Mouse (Mus musculus) Patski (cell line): ENCODE data around the gene Rnf11. TPM values are rescaled to one million over a fixed set of nuclear protein-coding genes. Genes with fewer than 3 reads are reported as not detected.

Source experiments
- ATAC-seq: fragments of 100-300 bp; one replicate; pipeline ENCODE4 v1.8.0; 2021
- CTCF ChIA-PET: fragments of 350-600 bp; sonication (Branson Sonifier 250); formaldehyde crosslinking; loops from one replicate; lab custom pipeline; 2022; ENCODE audit warnings: inconsistent platforms; lab: Charles Lee
- POLR2A ChIA-PET: fragments of 350-600 bp; sonication (Branson Sonifier 250); formaldehyde crosslinking; loops from one replicate; lab custom pipeline; 2022; ENCODE audit warnings: antibody characterized with exemption, inconsistent platforms; lab: Charles Lee
- DNase-seq: peaks from one replicate; pipeline ENCODE4 v3.0.0-alpha.2; 2011; ENCODE audit warnings: low read depth, low spot score
- H3K27me3 ChIP-seq: fragments of 371-371 bp; one replicate; pipeline ENCODE4 v1.5.1; 2021
- CTCF ChIP-seq: fragments of 100-300 bp; IDR thresholded peaks from one replicate; pipeline ENCODE4 v1.5.1; 2021
- in situ Hi-C: fragments of 300-500 bp; cut with MboI; formaldehyde crosslinking; loops from 3 replicates; pipeline ENCODE4 v1.11.1; 2018; ENCODE audit warnings: low pct_unique_long_range_greater_than_20kb, mixed read lengths
- polyA plus RNA-seq: library from polyadenylated mRNA; unstranded; gene quantifications from one replicate; pipeline ENCODE4 v1.2.3, GENCODE M21; 2021

Gene Rnf11
- polyA plus RNA-seq, 1 experiment from 2014 or later, result 95.6 TPM

DNA sequence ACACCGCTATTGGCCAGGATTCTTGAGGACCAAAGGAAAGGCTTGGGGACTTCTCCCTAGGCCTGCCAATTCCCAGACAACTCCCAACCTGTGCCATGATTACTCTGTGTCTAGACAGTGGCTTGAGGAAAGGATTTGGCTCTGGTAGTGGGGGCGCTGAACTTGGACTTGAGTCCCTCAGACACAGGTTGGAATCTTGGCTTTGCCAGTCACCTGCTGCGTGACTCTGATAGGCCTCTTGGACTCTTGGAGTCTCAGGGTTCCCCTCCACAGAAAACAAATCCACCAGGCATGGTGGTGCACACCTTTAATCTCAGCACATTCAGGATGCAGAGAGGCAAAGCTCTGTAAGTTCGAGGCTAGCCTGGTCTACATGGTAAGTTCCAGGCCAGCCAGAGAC lies 65.0 kb downstream of the Rnf11 start:
- ChIA-PET CTCF (interaction anchor here (1.9 kb wide), 1 partner anchor 14 kb away, joined by 4 read pairs; no protein-coding TSS in a partner anchor), POLR2A (no interaction called here)
- in situ Hi-C loops, result no loop called here
- ATAC-seq (no peak), DNase-seq (no peak)
- TF ChIP-seq CTCF, result no peak
- H3K27me3 ChIP-seq, result no peaks in the 10 kb centered on the region

DNA sequence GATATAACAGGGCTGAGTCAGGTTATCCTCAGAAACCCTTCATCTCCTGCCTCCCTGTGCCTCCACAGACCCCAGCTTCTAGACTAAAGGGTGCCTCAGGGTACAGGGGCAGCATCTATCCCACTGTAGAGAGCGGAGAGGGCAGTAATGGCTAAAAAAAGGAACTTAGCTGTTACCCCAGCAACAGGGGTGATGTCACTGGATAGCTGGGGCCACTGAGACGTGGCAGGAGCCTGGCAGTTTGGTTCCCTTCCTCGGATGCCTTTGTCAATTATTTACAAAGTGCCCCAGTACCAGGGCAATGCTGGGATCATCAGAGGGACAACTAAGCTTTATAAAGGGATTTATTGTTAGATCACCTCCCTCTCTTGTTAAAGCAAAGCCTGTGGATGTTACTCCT lies 65.5 kb downstream of the Rnf11 start:
- in situ Hi-C loops, result no loop called here
- TF ChIP-seq CTCF, result no peak
- ChIA-PET CTCF (no interaction called here), POLR2A (interaction anchor here (1.0 kb wide), 1 partner anchor 11 kb away, joined by 3 read pairs; no protein-coding TSS in a partner anchor)
- H3K27me3 ChIP-seq, result no peaks in the 10 kb centered on the region
- peak; percentile 98 for ATAC-seq
- DNase-seq, result peak; percentile 84

DNA sequence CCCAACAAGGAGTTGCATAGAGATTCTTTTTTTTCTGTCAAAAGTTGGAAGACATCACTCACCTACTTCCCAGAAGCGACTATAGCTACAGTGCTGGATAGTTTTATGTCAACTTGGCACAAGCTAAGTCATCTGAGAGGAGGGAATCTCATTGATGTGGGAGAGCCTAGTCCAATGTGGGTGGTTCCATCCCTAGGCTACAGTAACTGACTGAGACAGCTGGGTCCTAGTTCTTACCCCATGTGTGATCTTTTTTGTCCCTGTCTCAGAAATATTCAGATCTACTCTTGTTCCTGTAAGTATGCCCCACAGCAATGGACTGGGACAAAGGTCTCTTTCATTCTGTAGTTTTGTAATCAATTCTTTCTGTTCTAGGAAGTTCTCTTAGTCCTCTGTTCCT lies 66.5 kb downstream of the Rnf11 start:
- DNase-seq, result no peak
- ChIA-PET POLR2A (interaction anchor here (0.7 to 1.0 kb wide), 3 partner anchors 10 to 247 kb away, joined by 3 to 9 read pairs (median 3); no protein-coding TSS in a partner anchor), CTCF (interaction anchor here (0.9 to 1.7 kb wide), 2 partner anchors 10 to 102 kb away, joined by 3 to 4 read pairs; no protein-coding TSS in a partner anchor)
- no peak for ATAC-seq
- no peak for TF ChIP-seq CTCF
- H3K27me3 ChIP-seq, result no peaks in the 10 kb centered on the region
- in situ Hi-C loops, result no loop called here

DNA sequence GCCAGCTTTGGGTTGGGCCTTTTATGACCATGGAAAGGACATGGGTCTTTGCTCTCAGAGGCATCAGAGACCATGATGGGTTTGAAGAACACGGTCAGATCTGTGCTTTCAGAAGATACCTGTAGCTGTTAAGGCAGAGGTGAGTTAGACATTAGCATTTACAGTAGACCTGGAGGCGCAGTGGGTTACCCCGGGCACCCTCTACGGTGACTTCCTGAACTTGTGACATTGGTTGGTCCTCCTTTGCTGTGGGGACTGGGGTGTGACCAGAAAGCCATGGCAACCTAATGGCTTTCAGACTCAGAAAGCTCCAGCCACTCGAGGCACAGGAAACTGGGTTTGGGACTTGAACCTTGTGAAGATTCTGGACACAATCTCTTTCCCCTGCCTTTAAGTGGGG lies 72.3 kb downstream of the Rnf11 start:
- DNase-seq (no peak), ATAC-seq (no peak)
- in situ Hi-C loops, result no loop called here
- no peaks in the 10 kb centered on the region for H3K27me3 ChIP-seq
- ChIA-PET POLR2A (no interaction called here), CTCF (no interaction called here)
- no peak for TF ChIP-seq CTCF

DNA sequence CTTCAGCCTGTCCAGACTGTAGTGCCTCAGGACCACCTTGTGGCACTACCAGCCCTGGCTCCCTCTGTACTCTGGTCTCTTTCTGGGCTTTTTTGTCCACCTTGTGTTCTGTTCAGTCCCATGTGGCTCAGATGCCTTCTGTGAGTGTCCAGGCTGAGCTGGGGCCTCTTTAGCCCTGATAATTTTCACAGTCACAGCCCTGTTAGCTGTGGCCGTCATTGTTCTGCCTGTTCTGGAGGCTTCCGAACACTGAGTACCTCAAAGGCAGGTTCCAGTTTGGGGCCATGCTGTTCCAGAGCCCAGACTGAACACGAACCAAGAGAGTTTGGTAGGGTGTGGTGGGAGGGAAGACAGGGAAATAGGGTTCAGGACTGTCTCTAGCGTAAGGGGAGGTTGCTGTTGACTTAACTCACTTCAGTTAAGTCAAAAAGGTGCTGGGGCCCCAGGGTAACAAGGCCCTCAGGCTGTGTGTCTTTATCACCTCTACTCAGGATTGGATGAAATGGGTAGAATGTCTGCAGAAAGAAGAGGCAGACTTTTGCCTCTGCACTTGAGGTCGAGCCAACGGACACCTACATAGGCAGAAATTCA lies 73.1 kb downstream of the Rnf11 start:
- POLR2A ChIA-PET, result no interaction called here
- DNase-seq, result no peak
- in situ Hi-C loops, result no loop called here
- ATAC-seq, result no peak
- H3K27me3 ChIP-seq, result no peaks in the 10 kb centered on the region
- no peak for TF ChIP-seq CTCF
- CTCF ChIA-PET, result interaction anchor here (1.4 kb wide), 1 partner anchor 10 kb away, joined by 4 read pairs; no protein-coding TSS in a partner anchor

DNA sequence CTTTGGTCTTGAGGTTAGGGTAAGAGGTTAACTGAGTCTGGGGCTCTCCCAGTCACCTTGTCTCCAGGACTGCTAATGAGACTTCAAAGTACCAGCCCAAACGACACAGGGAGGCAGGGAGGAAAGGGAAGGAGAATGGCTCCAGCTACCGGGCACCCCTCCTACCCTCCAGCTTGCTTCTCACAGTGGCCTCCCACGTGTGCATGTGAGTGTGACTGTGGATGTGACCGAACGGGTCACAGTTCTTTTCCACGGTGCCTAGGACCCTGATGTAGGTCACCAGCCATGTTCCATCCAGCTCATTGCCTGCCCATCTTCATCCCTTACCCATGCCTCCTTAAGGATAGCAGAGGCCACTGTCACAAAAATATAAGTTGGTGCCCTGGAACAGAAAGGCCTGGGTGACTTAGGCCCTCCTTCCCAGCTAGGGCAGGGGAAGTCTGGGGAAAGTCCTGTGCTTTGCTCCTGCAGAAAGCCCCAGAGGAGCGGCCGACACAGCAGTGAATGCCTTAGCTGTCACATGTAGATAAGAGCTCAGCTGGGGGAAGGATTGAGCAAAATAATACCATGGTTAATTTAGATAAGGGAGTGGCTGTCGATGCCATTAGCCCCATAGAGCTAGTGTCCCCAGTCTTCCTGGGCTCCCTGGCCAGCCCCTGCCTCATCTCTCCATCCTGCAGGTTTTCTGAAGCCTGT lies 73.7 kb downstream of the Rnf11 start:
- TF ChIP-seq CTCF, result no peak
- ATAC-seq, result no peak
- no peaks in the 10 kb centered on the region for H3K27me3 ChIP-seq
- in situ Hi-C loops, result no loop called here
- ChIA-PET CTCF (interaction anchor here (1.4 kb wide), 1 partner anchor 9 kb away, joined by 4 read pairs; no protein-coding TSS in a partner anchor), POLR2A (interaction anchor here (0.6 kb wide), 1 partner anchor 30 kb away, joined by 4 read pairs; no protein-coding TSS in a partner anchor)
- DNase-seq, result no peak

DNA sequence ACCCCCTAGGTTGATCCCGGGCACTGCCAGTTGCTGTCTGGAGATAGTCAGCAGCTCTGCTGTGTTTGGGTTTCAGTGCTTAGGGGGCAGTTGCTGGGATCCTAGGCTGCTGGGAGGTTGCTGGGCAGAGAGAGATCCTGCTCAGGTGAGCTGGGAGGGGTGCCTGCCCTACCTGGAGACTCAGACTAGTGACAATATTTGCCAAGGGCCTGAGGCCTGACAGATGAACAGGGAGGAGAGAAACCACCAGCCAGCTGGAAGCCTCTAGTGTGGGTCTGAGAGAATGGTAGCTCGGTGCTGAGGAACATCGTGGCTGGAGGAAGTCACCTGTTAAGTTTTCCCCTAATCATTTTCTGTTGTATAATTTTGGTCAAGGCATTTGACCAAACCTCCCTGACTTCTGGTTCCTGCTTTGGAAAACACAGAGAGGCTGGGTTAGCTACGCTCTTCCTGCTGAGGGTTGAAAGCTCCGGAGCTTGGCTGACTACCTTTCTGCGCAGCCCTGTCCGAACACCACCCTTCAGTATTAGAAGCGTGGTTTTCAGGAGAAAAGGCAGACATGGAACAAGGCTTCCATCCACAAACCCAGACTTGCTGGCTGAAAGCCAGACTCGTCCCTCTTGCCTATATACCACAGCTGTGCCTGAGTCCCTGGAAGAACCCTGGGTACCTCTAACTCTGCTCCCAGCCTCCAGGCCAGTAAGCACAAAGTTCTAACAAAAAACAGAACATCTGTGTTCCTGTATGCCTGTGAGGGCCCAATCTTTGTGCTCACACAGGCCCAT lies 76.6 kb downstream of the Rnf11 start:
- DNase-seq (no peak), ATAC-seq (no peak)
- TF ChIP-seq CTCF, result no peak
- ChIA-PET POLR2A (interaction anchor here (0.6 to 1.2 kb wide), 2 partner anchors 11 to 21 kb away, joined by 3 read pairs; no protein-coding TSS in a partner anchor), CTCF (no interaction called here)
- no peaks in the 10 kb centered on the region for H3K27me3 ChIP-seq
- in situ Hi-C loops, result no loop called here

DNA sequence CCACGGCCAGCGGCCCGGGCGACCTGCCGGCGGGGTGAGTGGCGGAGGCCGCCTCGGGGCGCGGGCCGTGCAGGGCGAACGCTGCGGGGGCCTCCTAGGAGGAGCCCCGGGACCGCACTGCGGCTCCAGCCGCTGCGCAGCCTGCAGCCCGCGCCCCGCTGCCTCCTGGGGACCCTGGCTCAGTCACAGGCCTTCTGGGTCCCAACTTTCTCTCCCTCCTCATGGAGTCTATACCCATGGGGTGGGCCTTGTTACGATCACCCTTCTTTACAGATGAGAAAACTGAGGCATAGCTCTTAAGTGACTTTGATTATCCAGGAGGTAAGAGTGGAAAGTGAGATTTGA lies 77.4 kb downstream of the Rnf11 start:
- no peak for DNase-seq
- H3K27me3 ChIP-seq, result no peaks in the 10 kb centered on the region
- TF ChIP-seq CTCF, result no peak
- in situ Hi-C loops, result no loop called here
- peak; percentile 19 for ATAC-seq
- ChIA-PET CTCF (no interaction called here), POLR2A (interaction anchor here (0.6 to 1.5 kb wide), 4 partner anchors 11 to 241 kb away, joined by 3 to 8 read pairs (median 5); no protein-coding TSS in a partner anchor)

DNA sequence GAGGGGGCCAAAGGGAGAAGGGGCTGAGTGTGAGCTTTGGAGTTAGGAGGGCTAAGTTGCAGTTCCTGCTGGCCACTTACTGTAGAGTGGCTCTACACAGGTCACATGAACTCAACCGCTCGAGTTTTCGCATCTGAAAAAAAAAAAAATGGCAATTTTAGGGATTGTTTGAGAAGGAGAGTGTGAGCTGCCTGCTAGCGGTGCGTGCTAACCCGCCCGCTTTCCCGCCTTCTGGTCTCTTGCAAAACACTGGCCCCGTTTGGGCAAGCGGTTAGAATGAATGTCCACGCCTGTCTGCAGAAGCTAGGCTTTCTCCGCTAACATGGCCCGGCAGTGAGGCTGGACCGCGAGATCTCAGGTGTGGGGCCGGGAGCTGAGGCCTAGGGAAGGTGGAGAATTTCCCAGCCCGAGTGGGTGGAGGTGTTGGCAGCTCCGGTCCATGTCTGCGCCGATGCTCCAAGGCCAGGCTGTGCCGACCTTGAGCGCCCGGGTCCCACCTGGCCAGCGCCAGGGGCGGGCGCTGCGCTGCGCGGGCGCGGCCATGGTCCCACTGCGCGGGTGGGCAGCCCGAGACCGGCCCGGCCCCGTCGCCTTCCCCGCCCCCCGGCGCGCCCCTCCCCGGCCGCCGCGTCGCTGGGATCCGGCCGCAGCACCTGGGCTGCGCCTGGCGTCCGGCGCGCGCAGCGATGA lies 77.9 kb downstream of the Rnf11 start, which contains the start of gene Ttc39a:
Gene Ttc39a (plus strand): TSS at position 138 of the 690 bp plus-strand sequence.
- no peaks in the 10 kb centered on the region for H3K27me3 ChIP-seq
- no peak for DNase-seq
- in situ Hi-C loops, result no loop called here
- no peak for TF ChIP-seq CTCF
- ChIA-PET POLR2A (interaction anchor here (0.6 to 1.5 kb wide), 3 partner anchors 27 to 242 kb away, joined by 3 to 8 read pairs (median 7); no protein-coding TSS in a partner anchor), CTCF (interaction anchor here (1.2 to 1.4 kb wide), 2 partner anchors 10 to 46 kb away, joined by 3 read pairs; no protein-coding TSS in a partner anchor)
- ATAC-seq, result peak; percentile 63
